Mouse (Mus musculus) bone marrow, adult 2 months (tissue): Measurements from ENCODE around the gene Gm20518.

Source experiments
- CTCF ChIP-seq: fragments of 200-500 bp; IDR thresholded peaks from 2 replicates; pipeline ENCODE4 v1.5.1; 2011; ENCODE audit warnings: low read length, control low read depth; ENCODE audit not compliant: control insufficient read depth, insufficient read depth
- POLR2A ChIP-seq: fragments of 200-500 bp; IDR thresholded peaks from 2 replicates; pipeline ENCODE4 v1.6.1; 2011; ENCODE audit warnings: low read depth, mild to moderate bottlenecking, control low read depth, low read length, borderline replicate concordance; ENCODE audit not compliant: control insufficient read depth

DNA sequence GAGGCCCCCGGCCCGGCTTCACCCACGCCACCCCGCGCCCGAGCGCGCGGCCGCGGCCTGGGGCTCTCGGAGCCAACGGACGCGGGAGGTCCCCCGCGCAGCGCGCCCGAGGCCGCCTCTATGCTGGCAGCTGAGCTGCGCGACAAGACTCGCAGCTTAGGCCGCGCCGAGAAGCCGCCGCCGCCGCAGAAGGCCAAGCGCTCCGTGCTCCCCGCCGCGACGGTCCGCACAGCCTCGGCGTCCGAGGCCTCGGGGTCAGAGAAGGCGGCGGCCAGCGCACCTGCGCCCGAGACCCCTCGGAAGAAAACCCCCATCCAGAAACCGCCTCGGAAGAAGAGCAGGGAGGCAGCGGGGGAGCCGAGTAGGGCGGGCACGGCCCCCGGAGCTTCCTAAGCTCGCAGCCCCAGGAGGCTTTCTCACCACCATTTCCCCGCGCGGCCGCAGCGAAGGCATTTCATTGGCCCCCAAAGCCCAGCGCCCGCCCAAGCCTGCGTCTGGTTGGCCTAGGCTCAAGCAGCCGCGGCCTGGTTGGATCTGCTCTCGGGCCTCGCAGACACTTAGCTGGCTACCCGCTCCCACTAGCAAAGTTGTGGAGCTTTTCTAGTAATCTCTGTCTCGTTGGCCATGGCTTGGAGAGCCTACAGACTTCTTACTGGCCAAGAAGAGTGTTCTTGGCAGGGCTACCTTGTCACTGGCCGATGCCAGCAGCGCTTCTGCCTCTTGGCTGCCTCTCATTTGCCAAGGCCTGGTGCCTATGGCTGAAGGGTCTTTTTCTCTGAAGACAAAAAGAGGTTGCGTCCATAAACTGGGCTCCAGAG lies 84.1 kb downstream of the Gm20518 start:
- no peak for TF ChIP-seq POLR2A
- TF ChIP-seq CTCF = no peak
